Mouse (Mus musculus) heart, embryonic 10.5 days (tissue): ENCODE measurements around the gene Chst3. TPM values are rescaled to one million over a fixed set of nuclear protein-coding genes. Genes with fewer than 3 reads are reported as not detected.

Experiments used
- DNase-seq: peaks from one replicate; pipeline ENCODE4 v3.0.0-alpha.2; 2017; ENCODE audit warnings: low spot score
- H3K27ac ChIP-seq: fragments of 300-500 bp; sonication (generic); 2 replicates; pipeline ENCODE4 v1.5.1; 2016; ENCODE audit warnings: mild to moderate bottlenecking
- H3K27me3 ChIP-seq: fragments of 300-500 bp; sonication (generic); 2 replicates; pipeline ENCODE4 v1.6.1; 2016; ENCODE audit warnings: mild to moderate bottlenecking; ENCODE audit not compliant: poor library complexity, insufficient read depth, severe bottlenecking
- H3K36me3 ChIP-seq: fragments of 300-500 bp; sonication (generic); 2 replicates; pipeline ENCODE4 v1.6.1; 2016; ENCODE audit warnings: mild to moderate bottlenecking, moderate library complexity
- H3K4me1 ChIP-seq: fragments of 300-500 bp; sonication (generic); 2 replicates; pipeline ENCODE4 v1.6.1; 2016; ENCODE audit warnings: mild to moderate bottlenecking
- H3K4me3 ChIP-seq: fragments of 300-500 bp; sonication (generic); 2 replicates; pipeline ENCODE4 v1.5.1; 2016; ENCODE audit warnings: mild to moderate bottlenecking, moderate library complexity
- H3K9me3 ChIP-seq: fragments of 300-500 bp; sonication (generic); 2 replicates; pipeline ENCODE4 v1.6.1; 2016; ENCODE audit warnings: mild to moderate bottlenecking, moderate library complexity
- WGBS: fragments of 180-500 bp; shearing (Covaris S2); methylation state at CpG from one replicate; pipeline ENCODE4 v1.1.7; 2016; 5-methylcytosine and 5-hydroxymethylcytosine counted together
- microRNA-seq: library from miRNA; unstranded; fragments of <30 nt; microRNA quantifications from one replicate; pipeline ENCODE4, GENCODE M21; 2017
- polyA plus RNA-seq: library from polyadenylated mRNA; unstranded; fragments of >200 nt; fragmentation: Nextera tagmentation; extraction: Ambion mirVana; gene quantifications from 2 replicates; pipeline ENCODE4 v1.2.1, GENCODE M21; 2016

Chst3 gene
- polyA plus RNA-seq, 1 experiment from 2014 or later, result 0.89 TPM

GRCm38 (mm10) chr10:60133501-60133900, 85.6 kb downstream of the Chst3 start:
- 0 out of 2 replicates have a peak overlapping the region, but pooled peaks have one; percentile 22 for H3K27ac ChIP-seq
- H3K4me3 ChIP-seq, result no peak overlapping the region
- H3K9me3 ChIP-seq, result no peaks in the 10 kb centered on the region
- H3K27me3 ChIP-seq, result peaks cover 61% of the 10 kb centered on the region
- DNase-seq, result no peak
- H3K4me1 ChIP-seq, result peaks cover 13% of the 10 kb centered on the region
- H3K36me3 ChIP-seq, result no peaks in the 10 kb centered on the region
- 27% methylated on average over 6 of the region's 6 CpGs for WGBS

Small RNAs within 50 kb of the gene (microRNA-seq; reads per million reads assigned to microRNA genes)
- gene Gm22117, result not detected

Other genes with a start within 250 kb of the Chst3 start
- gene Ascc1, start 216.5 kb downstream of the Chst3 start, polyA plus RNA-seq, result 33.0 and 36.2 TPM in 2 replicates
- gene Anapc16, start 216.1 kb downstream of the Chst3 start, polyA plus RNA-seq, result 93.3 and 94.6 TPM in 2 replicates
- gene Spock2, start 113.0 kb downstream of the Chst3 start, polyA plus RNA-seq, result 0.65 and 0.85 TPM in 2 replicates
- 74.3 and 75.2 TPM in 2 replicates for gene Psap, start 58.4 kb upstream of the Chst3 start, polyA plus RNA-seq
- 1.4 and 2.2 TPM in 2 replicates for gene Vsir, start 127.6 kb upstream of the Chst3 start, polyA plus RNA-seq
- 0.59 and 0.89 TPM in 2 replicates for gene Gm17455, start 180.5 kb upstream of the Chst3 start, polyA plus RNA-seq